Mouse (Mus musculus): Measurements from ENCODE around the gene Olfr1389. TPM values are rescaled to one million over a fixed set of nuclear protein-coding genes. Genes with fewer than 3 reads are reported as not detected.
"Not testable (repeated sequence)": the region's sequence is repeated elsewhere in the genome, so short reads cannot be mapped to it uniquely, and the experiment has no call there.

Olfr1389 gene
- polyA plus RNA-seq (2012; rRNA removed): 0.16 and 0.21 TPM in 2 replicates

DNA sequence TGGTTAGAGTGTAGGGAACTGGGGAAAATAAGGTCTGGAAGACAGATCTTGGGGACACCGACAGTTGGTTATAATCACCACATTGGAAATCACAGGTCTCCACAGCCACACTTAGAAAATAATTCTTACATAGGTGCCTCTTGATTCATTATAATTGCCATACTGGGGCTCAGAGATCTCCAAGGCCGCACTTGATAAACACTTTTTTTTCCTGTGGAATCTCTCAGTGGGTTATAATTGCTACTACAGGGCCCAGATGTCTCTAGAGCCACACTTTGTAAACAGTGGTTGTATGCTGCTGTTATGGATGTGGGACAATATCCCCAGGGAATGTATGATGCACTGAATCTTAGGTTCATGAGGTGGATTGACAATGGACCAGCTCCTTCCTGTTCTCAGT is at the start of gene Olfr1389:
TSS of gene Olfr1389 (plus strand) at position 301 of the 400 bp plus-strand sequence.
- Histone ChIP-seq H3K27me3 (ENCODE audit: control insufficient read depth, insufficient read depth, low read length) (no peaks in the 10 kb centered on the region), H3K36me3 (ENCODE audit: control insufficient read depth, insufficient read depth, low read length) (no peaks in the 10 kb centered on the region), H3K4me3 (ENCODE audit: control insufficient read depth, low read depth, low read length) (no peak within 1 kb of the TSS), H3K27ac (ENCODE audit: control insufficient read depth, insufficient read depth, low read depth, low read length) (no peak within 1 kb of the TSS), H3K4me1 (ENCODE audit: control insufficient read depth, insufficient read depth, low read length) (no peaks in the 10 kb centered on the region)
- no peak for TF ChIP-seq CTCF (IDR thresholded peaks at IDR 0.05; ENCODE audit: control insufficient read depth, insufficient read depth, insufficient replicate concordance, low read depth, low read length)
- no peak for TF ChIP-seq POLR2A (IDR thresholded peaks at IDR 0.05; ENCODE audit: control insufficient read depth, low read depth, low read length)

DNA sequence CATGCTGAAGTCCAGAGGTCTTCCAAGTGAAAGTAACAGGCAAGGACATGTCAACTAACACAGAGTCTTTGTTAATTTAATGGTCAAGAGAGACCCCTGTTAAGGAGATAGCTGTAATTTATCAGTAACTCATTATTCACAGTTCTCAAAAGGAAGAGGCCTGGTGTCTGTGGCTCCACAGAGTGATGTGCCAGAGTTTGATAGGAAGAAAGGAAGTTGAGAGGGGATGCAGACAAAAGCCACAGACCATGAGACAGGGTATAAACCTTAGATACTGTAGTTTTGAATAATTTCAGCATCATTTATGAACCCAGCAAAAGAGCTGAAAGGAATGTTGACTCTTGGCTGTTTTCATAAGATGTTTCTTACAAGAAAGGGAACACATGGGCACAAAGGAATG is 39.7 kb upstream of the Olfr1389 start:
- Histone ChIP-seq H3K4me3 (ENCODE audit: control insufficient read depth, low read depth, low read length) (no peak overlapping the region), H3K27ac (ENCODE audit: control insufficient read depth, insufficient read depth, low read depth, low read length) (no peak overlapping the region), H3K36me3 (ENCODE audit: control insufficient read depth, insufficient read depth, low read length) (no peaks in the 10 kb centered on the region), H3K27me3 (ENCODE audit: control insufficient read depth, insufficient read depth, low read length) (no peaks in the 10 kb centered on the region), H3K4me1 (ENCODE audit: control insufficient read depth, insufficient read depth, low read length) (no peaks in the 10 kb centered on the region)
- TF ChIP-seq POLR2A (IDR thresholded peaks at IDR 0.05; ENCODE audit: control insufficient read depth, low read depth, low read length) (no peak), CTCF (IDR thresholded peaks at IDR 0.05; ENCODE audit: control insufficient read depth, insufficient read depth, insufficient replicate concordance, low read depth, low read length) (no peak)

DNA sequence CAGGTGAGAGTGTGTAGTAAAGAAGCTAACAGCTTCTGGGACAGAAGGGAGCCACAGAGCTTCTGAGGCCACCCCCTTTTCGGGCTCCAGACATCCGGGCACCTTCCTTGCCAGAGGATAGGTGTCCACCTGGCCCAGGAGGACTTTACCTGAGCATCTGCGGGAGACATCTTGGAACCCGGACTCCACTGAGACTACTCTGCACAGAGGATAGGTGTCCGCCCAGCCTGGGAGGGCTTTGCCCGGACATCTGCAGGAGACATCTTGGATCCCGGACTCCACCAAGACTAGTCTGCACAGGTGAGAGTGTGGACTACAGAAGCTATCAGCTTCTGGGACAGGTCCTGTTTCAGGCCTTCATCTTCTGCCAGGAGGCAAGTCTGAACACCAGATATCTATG is 36.7 kb upstream of the Olfr1389 start:
- not testable (repeated sequence) for H3K27me3 ChIP-seq (ENCODE audit: control insufficient read depth, insufficient read depth, low read length); H3K27ac ChIP-seq (ENCODE audit: control insufficient read depth, insufficient read depth, low read depth, low read length); H3K36me3 ChIP-seq (ENCODE audit: control insufficient read depth, insufficient read depth, low read length); H3K4me3 ChIP-seq (ENCODE audit: control insufficient read depth, low read depth, low read length); H3K4me1 ChIP-seq (ENCODE audit: control insufficient read depth, insufficient read depth, low read length)

DNA sequence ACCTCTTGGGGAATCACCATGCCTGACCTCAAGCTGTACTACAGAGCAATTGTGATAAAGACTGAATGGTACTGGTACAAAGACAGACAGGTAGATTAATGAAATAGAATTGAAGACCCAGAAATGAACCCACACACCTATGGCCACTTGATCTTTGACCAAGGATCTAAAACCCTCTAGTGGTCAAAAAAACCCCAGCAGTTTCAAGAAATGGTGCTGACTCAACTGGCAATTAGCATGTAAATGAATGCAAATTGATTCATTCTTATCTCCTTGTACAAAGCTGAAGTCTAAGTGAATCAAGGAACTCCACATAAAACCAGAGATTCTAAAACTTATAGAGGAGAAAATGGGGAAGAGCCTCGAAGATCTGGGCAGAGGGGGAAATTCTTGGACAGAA is 30.2 kb upstream of the Olfr1389 start:
- H3K36me3 ChIP-seq (ENCODE audit: control insufficient read depth, insufficient read depth, low read length); H3K27ac ChIP-seq (ENCODE audit: control insufficient read depth, insufficient read depth, low read depth, low read length); H3K27me3 ChIP-seq (ENCODE audit: control insufficient read depth, insufficient read depth, low read length): not testable (repeated sequence)

DNA sequence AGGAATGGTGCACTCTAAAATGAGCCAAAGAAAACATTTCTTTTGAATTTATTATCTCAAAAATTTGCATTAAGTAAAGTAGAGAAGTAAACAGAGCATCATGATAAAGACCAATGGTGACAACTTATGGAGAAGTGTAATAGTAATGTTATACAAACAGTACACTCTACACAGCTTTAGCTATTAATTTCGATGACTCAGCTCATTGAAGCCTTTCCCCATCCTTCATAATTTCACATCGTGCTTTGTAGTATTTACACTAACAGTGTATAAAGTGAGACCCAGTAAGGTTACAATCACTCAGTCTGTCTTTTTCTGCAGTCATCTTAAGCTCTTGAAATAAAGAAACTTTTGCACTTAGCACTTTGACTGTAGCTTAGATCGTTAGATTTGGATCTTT is 16.1 kb upstream of the Olfr1389 start:
- H3K27me3 ChIP-seq (ENCODE audit: control insufficient read depth, insufficient read depth, low read length): no peaks in the 10 kb centered on the region
- TF ChIP-seq POLR2A (IDR thresholded peaks at IDR 0.05; ENCODE audit: control insufficient read depth, low read depth, low read length): no peak
- no peak for TF ChIP-seq CTCF (IDR thresholded peaks at IDR 0.05; ENCODE audit: control insufficient read depth, insufficient read depth, insufficient replicate concordance, low read depth, low read length)
- no peaks in the 10 kb centered on the region for H3K4me1 ChIP-seq (ENCODE audit: control insufficient read depth, insufficient read depth, low read length)
- H3K27ac ChIP-seq (ENCODE audit: control insufficient read depth, insufficient read depth, low read depth, low read length): no peak overlapping the region
- H3K4me3 ChIP-seq (ENCODE audit: control insufficient read depth, low read depth, low read length): no peak overlapping the region
- H3K36me3 ChIP-seq (ENCODE audit: control insufficient read depth, insufficient read depth, low read length): no peaks in the 10 kb centered on the region

More for the DNA sequence above, 30.2 kb upstream of the Olfr1389 start:
- not testable (repeated sequence) for H3K4me3 ChIP-seq (ENCODE audit: control insufficient read depth, low read depth, low read length); H3K4me1 ChIP-seq (ENCODE audit: control insufficient read depth, insufficient read depth, low read length)

DNA sequence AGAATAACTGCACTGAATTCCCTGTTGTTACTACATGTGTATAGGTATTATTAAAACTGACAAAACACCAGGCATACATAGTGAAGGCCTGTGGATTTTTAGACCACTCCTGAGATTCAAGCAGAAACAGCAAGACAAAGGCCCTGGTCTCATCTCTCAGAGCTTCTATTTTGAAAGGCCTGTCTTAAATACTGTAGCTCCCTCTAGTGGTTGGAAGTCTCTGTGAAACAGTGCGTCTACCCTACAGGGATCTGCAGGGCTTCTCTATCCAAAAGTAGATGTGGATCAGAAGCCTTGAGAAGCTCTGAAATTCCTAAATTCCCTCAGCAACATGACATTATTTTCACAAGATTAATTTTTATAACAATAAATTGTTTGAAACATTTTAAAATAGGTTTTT is 12.3 kb upstream of the Olfr1389 start:
- Histone ChIP-seq H3K4me1 (ENCODE audit: control insufficient read depth, insufficient read depth, low read length) (no peaks in the 10 kb centered on the region), H3K27me3 (ENCODE audit: control insufficient read depth, insufficient read depth, low read length) (no peaks in the 10 kb centered on the region), H3K4me3 (ENCODE audit: control insufficient read depth, low read depth, low read length) (no peak overlapping the region), H3K27ac (ENCODE audit: control insufficient read depth, insufficient read depth, low read depth, low read length) (no peak overlapping the region), H3K36me3 (ENCODE audit: control insufficient read depth, insufficient read depth, low read length) (no peaks in the 10 kb centered on the region)
- TF ChIP-seq CTCF (IDR thresholded peaks at IDR 0.05; ENCODE audit: control insufficient read depth, insufficient read depth, insufficient replicate concordance, low read depth, low read length) (no peak), POLR2A (IDR thresholded peaks at IDR 0.05; ENCODE audit: control insufficient read depth, low read depth, low read length) (no peak)

DNA sequence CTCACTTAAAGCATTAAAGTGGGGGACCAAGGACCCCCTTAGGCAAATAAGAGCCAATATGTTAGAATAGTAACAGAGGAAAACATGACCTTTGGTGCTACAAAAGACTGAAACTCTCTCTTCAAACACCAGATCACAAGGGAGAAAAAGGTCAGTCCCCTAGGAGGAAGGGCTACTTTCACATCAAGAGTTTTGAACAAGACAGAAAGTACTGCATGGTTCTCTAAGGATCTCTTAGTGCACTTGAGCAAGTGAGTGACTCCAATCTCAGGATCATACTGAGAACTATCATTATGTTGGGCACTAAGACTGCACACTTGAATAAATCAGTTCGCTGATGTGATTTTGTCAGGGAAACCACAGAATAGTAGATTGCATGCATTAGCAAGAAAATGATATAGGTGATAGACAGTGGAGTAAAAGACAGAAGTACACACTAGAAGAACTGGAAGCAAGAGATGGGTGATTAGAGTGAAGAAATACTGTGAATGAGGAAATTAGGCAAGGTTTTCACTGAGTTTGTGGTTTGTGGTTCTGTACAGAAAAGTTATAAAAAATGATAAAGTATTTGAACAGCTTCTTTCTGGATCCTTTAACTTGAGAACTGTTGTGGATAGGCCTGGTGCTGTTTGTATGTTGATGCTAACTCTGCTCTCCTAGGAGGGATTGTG is 2.5 kb downstream of the Olfr1389 start:
- no peak overlapping the region for H3K4me3 ChIP-seq (ENCODE audit: control insufficient read depth, low read depth, low read length)
- no peaks in the 10 kb centered on the region for H3K27me3 ChIP-seq (ENCODE audit: control insufficient read depth, insufficient read depth, low read length)
- no peaks in the 10 kb centered on the region for H3K4me1 ChIP-seq (ENCODE audit: control insufficient read depth, insufficient read depth, low read length)
- no peak for TF ChIP-seq CTCF (IDR thresholded peaks at IDR 0.05; ENCODE audit: control insufficient read depth, insufficient read depth, insufficient replicate concordance, low read depth, low read length)
- no peaks in the 10 kb centered on the region for H3K36me3 ChIP-seq (ENCODE audit: control insufficient read depth, insufficient read depth, low read length)
- no peak overlapping the region for H3K27ac ChIP-seq (ENCODE audit: control insufficient read depth, insufficient read depth, low read depth, low read length)

DNA sequence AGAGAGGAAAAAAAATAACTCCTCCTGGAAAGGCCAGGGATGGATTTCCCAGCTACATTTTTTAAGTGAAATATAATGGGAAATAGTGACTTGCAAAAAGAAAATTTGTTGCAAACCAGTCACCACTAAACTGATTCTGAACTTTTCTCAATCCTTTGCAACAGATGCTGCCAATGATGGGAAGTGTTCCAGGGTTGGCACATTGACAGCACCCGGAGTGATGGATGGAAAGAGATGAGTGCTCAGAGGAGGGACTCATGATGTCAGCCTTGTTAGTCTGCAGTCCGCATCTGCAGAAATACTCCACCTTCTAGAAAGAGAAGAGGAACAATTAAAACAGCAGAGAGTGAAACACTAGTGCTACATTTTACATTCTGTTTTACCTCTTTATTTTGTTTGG is 6.8 kb downstream of the Olfr1389 start:
- no peak overlapping the region for H3K27ac ChIP-seq (ENCODE audit: control insufficient read depth, insufficient read depth, low read depth, low read length)
- no peaks in the 10 kb centered on the region for H3K36me3 ChIP-seq (ENCODE audit: control insufficient read depth, insufficient read depth, low read length)
- no peaks in the 10 kb centered on the region for H3K27me3 ChIP-seq (ENCODE audit: control insufficient read depth, insufficient read depth, low read length)
- TF ChIP-seq CTCF (IDR thresholded peaks at IDR 0.05; ENCODE audit: control insufficient read depth, insufficient read depth, insufficient replicate concordance, low read depth, low read length) (no peak), POLR2A (IDR thresholded peaks at IDR 0.05; ENCODE audit: control insufficient read depth, low read depth, low read length) (no peak)
- no peaks in the 10 kb centered on the region for H3K4me1 ChIP-seq (ENCODE audit: control insufficient read depth, insufficient read depth, low read length)
- H3K4me3 ChIP-seq (ENCODE audit: control insufficient read depth, low read depth, low read length): no peak overlapping the region
